Mouse (Mus musculus): ENCODE data around the gene Zfpm1.

- TF ChIP-seq CTCF (IDR thresholded peaks at IDR 0.05; ENCODE audit: low read depth, low read length) (no peak), POLR2A (IDR thresholded peaks at IDR 0.05; ENCODE audit: borderline replicate concordance, low read depth, low read length) (no peak)
Observed at GRCm38 (mm10) chr8:122299581-122300254, 17.8 kb downstream of the Zfpm1 start.

All from bone marrow macrophage, adult 2 months (primary cell).